Mouse (Mus musculus): ENCODE results near the gene Rtn3. TPM values are rescaled to one million over a fixed set of nuclear protein-coding genes. Genes with fewer than 3 reads are reported as not detected.

Gene Rtn3
- total and polyA plus RNA-seq, 2 experiments = 22.5 to 45.7 TPM

- H3K36me3 ChIP-seq (ENCODE audit: control insufficient read depth, insufficient read depth, low read length) = peaks cover 30% of the 10 kb centered on the region
- no peak for DNase-seq (ENCODE audit: extremely low read depth, low read depth, low spot score)
- 89% methylated on average over 8 of the region's 8 CpGs for WGBS
- H3K27me3 ChIP-seq (ENCODE audit: control insufficient read depth, insufficient read depth, low read length) = peaks cover 8% of the 10 kb centered on the region
- no peak overlapping the region for H3K4me3 ChIP-seq (ENCODE audit: insufficient read depth, low read depth, low read length)
- H3K79me2 ChIP-seq (ENCODE audit: control insufficient read depth, insufficient read depth, low read length) = no peaks in the 10 kb centered on the region
- TF ChIP-seq CTCF (IDR thresholded peaks at IDR 0.05; ENCODE audit: low read depth, low read length) = no peak
- no peak for TF ChIP-seq POLR2A (IDR thresholded peaks at IDR 0.05; ENCODE audit: extremely low read depth, insufficient read depth, low read length)
- H3K27ac ChIP-seq (replicated peaks; ENCODE audit: insufficient read depth, low read depth, low read length) = no peak overlapping the region
- H3K9ac ChIP-seq (ENCODE audit: low read depth, low read length) = no peak overlapping the region
- H3K4me1 ChIP-seq (ENCODE audit: control insufficient read depth, insufficient read depth, low read length) = no peaks in the 10 kb centered on the region
Observed at GRCm38 (mm10) chr19:7424590-7425397, 58.3 kb downstream of the Rtn3 start.

- Histone ChIP-seq H3K27ac (replicated peaks; ENCODE audit: insufficient read depth, low read depth, low read length) (no peak overlapping the region), H3K4me1 (ENCODE audit: control insufficient read depth, insufficient read depth, low read length) (no peaks in the 10 kb centered on the region), H3K79me2 (ENCODE audit: control insufficient read depth, insufficient read depth, low read length) (no peaks in the 10 kb centered on the region), H3K9ac (ENCODE audit: low read depth, low read length) (no peak overlapping the region), H3K4me3 (ENCODE audit: insufficient read depth, low read depth, low read length) (no peak overlapping the region), H3K27me3 (ENCODE audit: control insufficient read depth, insufficient read depth, low read length) (peaks cover 8% of the 10 kb centered on the region), H3K36me3 (ENCODE audit: control insufficient read depth, insufficient read depth, low read length) (peaks cover 25% of the 10 kb centered on the region)
- TF ChIP-seq CTCF (IDR thresholded peaks at IDR 0.05; ENCODE audit: low read depth, low read length) (no peak), POLR2A (IDR thresholded peaks at IDR 0.05; ENCODE audit: extremely low read depth, insufficient read depth, low read length) (no peak)
- WGBS = 87% methylated on average over 7 of the region's 7 CpGs
- no peak for DNase-seq (ENCODE audit: extremely low read depth, low read depth, low spot score)
Observed at GRCm38 (mm10) chr19:7424131-7424530, 59.0 kb downstream of the Rtn3 start.

DNA sequence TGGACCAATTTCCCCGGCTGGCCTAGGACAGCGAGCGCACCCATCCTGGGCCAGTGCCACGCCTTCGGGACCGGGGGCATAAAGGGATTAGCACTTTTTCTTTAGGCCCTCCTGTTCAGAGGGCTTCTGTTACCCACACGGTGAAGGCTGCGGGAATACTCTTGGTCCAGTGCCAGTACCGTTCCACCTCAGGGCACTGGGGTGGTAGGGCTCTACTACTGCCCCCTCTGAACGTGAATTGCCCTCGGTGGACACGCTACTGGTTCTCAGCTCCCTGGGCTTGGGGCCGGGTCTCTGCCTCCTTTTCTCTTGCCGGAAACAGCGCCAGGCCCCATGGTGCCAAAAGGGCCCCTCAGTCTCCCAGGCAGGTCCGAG lies 59.4 kb downstream of the Rtn3 start:
- peaks cover 23% of the 10 kb centered on the region for H3K36me3 ChIP-seq (ENCODE audit: control insufficient read depth, insufficient read depth, low read length)
- H3K27me3 ChIP-seq (ENCODE audit: control insufficient read depth, insufficient read depth, low read length) = peaks cover 8% of the 10 kb centered on the region
- no peaks in the 10 kb centered on the region for H3K79me2 ChIP-seq (ENCODE audit: control insufficient read depth, insufficient read depth, low read length)
- DNase-seq (ENCODE audit: extremely low read depth, low read depth, low spot score) = no peak
- peaks cover 1% of the 10 kb centered on the region; the same call in 1 of the 2 replicates for H3K4me1 ChIP-seq (ENCODE audit: control insufficient read depth, insufficient read depth, low read length)
- H3K9ac ChIP-seq (ENCODE audit: low read depth, low read length) = no peak overlapping the region
- 56% methylated on average over 16 of the region's 16 CpGs for WGBS
- H3K27ac ChIP-seq (replicated peaks; ENCODE audit: insufficient read depth, low read depth, low read length) = no peak overlapping the region
- H3K4me3 ChIP-seq (ENCODE audit: insufficient read depth, low read depth, low read length) = peak overlapping the region; percentile 37; the same call in 1 of the 2 replicates
- TF ChIP-seq CTCF (IDR thresholded peaks at IDR 0.05; ENCODE audit: low read depth, low read length) (no peak), POLR2A (IDR thresholded peaks at IDR 0.05; ENCODE audit: extremely low read depth, insufficient read depth, low read length) (no peak)

DNA sequence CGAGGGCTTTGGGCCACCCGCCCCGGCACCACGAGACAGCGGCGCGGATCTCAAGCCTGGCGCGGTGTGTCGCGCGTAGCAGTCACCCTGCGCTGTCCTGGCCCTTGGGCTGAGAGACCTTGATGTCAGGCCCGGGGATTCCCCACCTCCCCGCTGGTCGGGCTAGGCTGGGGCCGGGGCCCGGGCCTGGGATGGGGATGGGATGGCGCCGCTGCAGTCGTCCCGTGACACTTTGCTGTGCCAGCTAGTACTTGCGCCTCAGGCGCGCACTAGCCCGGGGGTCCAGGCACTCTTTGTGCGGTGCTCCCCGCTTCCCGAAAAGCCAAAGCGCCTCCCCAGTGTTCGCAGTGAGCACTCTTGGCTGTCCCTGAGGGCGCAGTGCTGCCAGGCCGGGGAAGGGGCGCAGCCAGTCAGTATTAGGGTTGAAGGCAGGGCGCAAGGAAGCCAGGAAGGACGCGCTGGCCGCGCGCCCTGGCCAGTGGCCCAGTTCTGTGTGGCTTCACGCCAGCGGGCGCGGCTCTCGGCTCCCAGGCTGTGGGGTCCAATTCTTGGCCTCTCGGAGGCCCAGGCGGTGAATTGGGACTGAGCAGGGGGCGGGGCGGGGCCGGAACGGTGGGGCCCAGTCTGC lies 59.9 kb downstream of the Rtn3 start:
- WGBS = 11% methylated on average over 51 of the region's 51 CpGs
- Histone ChIP-seq H3K79me2 (ENCODE audit: control insufficient read depth, insufficient read depth, low read length) (no peaks in the 10 kb centered on the region), H3K9ac (ENCODE audit: low read depth, low read length) (0 out of 2 replicates have a peak overlapping the region, but pooled peaks have one; percentile 40), H3K27ac (replicated peaks; ENCODE audit: insufficient read depth, low read depth, low read length) (no peak overlapping the region), H3K4me1 (ENCODE audit: control insufficient read depth, insufficient read depth, low read length) (peaks cover 2% of the 10 kb centered on the region; the same call in 1 of the 2 replicates), H3K27me3 (ENCODE audit: control insufficient read depth, insufficient read depth, low read length) (peaks cover 8% of the 10 kb centered on the region), H3K36me3 (ENCODE audit: control insufficient read depth, insufficient read depth, low read length) (peaks cover 18% of the 10 kb centered on the region; the same call in 1 of the 2 replicates), H3K4me3 (ENCODE audit: insufficient read depth, low read depth, low read length) (peak overlapping the region; percentile 37; the same call in 1 of the 2 replicates)
- no peak for TF ChIP-seq CTCF (IDR thresholded peaks at IDR 0.05; ENCODE audit: low read depth, low read length)
- no peak for TF ChIP-seq POLR2A (IDR thresholded peaks at IDR 0.05; ENCODE audit: extremely low read depth, insufficient read depth, low read length)
- no peak for DNase-seq (ENCODE audit: extremely low read depth, low read depth, low spot score)

GRCm38 (mm10) chr19:7422656-7423027 lies 60.4 kb downstream of the Rtn3 start:
- Histone ChIP-seq H3K79me2 (ENCODE audit: control insufficient read depth, insufficient read depth, low read length) (no peaks in the 10 kb centered on the region), H3K27ac (replicated peaks; ENCODE audit: insufficient read depth, low read depth, low read length) (no peak overlapping the region), H3K4me1 (ENCODE audit: control insufficient read depth, insufficient read depth, low read length) (peaks cover 2% of the 10 kb centered on the region; the same call in 1 of the 2 replicates), H3K4me3 (ENCODE audit: insufficient read depth, low read depth, low read length) (peak overlapping the region; percentile 37; the same call in 1 of the 2 replicates), H3K36me3 (ENCODE audit: control insufficient read depth, insufficient read depth, low read length) (peaks cover 14% of the 10 kb centered on the region; the same call in 1 of the 2 replicates), H3K9ac (ENCODE audit: low read depth, low read length) (no peak overlapping the region), H3K27me3 (ENCODE audit: control insufficient read depth, insufficient read depth, low read length) (peaks cover 8% of the 10 kb centered on the region)
- 35% methylated on average over 35 of the region's 35 CpGs for WGBS
- DNase-seq (ENCODE audit: extremely low read depth, low read depth, low spot score) = no peak
- TF ChIP-seq POLR2A (IDR thresholded peaks at IDR 0.05; ENCODE audit: extremely low read depth, insufficient read depth, low read length) (no peak), CTCF (IDR thresholded peaks at IDR 0.05; ENCODE audit: low read depth, low read length) (no peak)

All from liver, adult 2 months (tissue).